Mouse (Mus musculus) adipocyte (in vitro differentiated cells): ENCODE results near the gene Pik3r1.

Experiments used
- DNase-seq: peaks from one replicate; pipeline ENCODE4 v3.0.0-alpha.2; 2016; ENCODE audit warnings: low spot score

Pik3r1 gene

DNA sequence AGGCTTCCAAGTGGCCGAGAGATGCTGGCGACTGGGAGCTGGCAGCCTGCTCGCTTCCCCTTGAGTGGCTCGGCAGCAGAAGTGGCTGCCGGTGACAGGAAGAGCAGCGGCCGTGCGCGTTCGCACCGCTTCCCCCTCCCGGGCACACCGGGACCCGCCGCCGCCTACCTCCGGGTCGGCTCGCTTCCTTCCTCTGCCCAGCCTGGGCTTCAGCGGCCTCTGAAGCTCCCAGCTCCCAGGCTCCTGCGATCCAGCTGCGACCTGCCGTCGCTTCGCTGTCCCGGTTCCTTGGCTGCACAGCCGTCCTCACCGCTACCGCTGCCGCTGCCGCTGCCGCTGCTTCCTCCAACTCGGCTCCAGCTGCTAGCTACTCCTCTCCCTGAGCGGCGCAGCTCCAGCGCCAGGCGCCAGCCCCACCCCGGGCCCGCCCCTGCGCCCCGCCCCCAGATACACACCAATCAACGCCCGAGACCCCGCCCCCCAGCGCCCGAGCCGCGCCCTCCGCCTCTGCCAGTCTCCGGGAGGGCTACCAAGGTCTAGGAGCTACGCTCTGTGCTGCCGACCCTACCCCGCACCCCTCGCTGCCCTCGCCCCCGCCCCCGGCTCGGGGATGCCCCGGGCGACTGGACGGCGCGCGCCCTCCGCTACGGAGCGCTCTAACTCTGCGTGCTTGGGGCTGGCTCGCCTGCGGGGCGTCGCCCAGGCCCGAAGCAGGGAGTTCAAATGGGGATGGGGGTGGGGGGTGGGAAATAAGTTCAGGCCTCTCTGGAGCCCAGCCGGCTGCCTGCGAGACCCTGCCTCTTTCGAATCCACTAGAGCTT lies at the start of gene Pik3r1:
Gene Pik3r1, minus strand, starts transcription at position 409 of the 821 bp plus-strand sequence.
- DNase-seq, result peak; percentile 95

DNA sequence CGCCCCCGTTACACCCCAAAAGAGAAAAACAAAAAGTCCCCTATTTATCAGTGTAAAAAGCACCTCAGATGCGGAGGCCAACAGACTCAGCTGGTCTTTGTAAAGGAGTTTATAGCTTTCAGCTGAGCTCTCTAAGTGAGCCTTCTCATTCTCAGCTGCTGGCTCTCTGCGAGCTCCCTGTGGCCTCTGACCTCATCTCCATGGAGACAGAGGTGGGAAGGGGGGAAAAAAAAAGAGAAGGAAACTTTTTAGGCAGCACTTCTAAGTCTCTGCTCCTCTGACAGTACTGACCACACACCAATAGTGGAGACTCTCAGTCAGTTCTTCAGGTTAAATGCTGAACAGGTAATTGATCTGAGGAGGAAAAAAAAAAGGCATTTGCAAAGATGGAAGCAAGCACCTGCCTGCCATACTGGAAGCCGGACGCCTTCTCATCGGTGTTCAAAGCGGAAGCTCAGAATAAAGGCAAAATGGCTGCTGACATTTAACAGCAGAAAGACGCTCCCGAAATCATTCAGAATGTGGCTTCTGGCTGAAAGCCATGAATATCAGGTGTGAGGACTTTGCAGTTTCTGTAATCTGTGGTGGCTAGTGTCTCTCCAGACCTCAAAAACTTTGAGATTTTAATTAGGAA lies 45.4 kb upstream of the Pik3r1 start:
- DNase-seq, result peak; percentile 32

DNA sequence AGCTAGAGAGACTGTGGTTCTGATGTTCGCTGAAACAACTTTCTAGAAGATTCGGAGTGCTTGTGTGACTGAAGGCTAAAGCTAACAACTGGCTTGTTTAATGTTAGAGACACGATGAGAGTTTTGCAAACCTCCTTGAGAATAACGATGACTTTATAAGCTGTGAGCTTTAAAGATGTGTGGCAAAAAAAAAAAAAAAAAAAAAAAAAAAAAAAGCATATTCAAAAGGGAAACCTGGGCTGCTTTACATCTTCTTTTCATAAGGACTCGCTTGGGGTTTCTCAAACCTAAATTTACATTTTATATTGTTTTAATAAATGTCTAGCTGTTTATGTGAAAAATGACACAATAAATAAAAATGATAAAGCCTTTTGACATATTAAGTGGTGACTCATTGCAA lies 44.3 kb upstream of the Pik3r1 start:
- no peak for DNase-seq

DNA sequence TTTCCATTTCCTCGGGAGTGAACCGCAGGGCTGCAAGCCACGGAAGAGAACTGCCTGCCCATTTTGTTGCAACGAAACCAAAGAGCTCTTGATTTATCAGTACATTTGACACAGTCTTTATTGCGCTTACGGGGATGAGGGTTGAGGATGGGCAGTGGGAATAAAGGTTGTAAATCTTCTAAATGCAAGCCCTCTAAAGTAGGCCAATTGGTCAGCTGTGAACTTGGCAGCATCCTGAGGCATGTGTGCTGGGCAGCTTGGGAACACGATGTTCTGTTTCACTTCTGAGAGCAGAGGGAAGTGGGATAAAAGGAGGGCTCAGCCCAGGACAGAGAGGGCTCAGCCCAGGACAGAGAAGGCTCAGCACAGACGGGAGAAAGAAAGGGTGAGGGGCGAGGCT lies 43.9 kb upstream of the Pik3r1 start:
- peak; percentile 95 for DNase-seq

DNA sequence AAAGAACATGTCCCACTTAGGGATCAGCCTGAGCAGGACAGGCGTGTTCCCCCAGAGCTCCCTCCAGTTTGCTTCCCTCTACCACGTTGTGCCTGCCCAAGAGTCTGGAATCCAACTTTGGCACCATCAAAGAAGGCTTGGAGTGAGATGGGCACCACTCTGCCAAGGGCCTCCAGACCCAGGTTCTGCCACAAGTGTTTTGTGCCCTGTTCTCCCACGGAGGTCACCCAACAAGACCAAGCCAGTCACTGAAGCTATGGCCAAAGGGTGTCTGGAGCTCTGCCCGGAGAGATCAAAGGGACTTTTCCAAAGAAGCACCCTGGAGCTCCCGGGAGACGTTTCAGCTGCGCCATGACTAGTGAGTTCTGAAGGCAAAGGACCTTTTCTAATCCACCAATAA lies 42.6 kb upstream of the Pik3r1 start:
- peak; percentile 59 for DNase-seq

DNA sequence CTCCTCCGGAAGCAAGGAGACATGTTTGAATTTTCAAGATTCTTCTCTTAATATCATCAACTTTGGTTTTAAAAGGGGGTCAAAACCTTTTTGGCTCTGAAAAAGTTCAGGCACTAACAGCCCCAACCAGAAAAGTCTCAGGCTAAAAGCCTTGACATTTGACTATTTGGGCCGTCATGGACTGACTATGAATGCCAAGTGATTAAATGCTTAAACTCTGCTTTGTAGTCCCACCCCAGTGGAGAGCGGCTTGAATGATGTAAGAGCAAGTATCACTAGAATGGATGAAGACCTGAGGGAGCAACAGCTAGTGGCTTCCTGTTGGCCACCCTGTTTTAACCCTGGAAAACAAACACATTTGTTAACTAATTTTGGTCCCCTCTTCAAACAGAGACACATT lies 41.8 kb upstream of the Pik3r1 start:
- DNase-seq, result no peak

DNA sequence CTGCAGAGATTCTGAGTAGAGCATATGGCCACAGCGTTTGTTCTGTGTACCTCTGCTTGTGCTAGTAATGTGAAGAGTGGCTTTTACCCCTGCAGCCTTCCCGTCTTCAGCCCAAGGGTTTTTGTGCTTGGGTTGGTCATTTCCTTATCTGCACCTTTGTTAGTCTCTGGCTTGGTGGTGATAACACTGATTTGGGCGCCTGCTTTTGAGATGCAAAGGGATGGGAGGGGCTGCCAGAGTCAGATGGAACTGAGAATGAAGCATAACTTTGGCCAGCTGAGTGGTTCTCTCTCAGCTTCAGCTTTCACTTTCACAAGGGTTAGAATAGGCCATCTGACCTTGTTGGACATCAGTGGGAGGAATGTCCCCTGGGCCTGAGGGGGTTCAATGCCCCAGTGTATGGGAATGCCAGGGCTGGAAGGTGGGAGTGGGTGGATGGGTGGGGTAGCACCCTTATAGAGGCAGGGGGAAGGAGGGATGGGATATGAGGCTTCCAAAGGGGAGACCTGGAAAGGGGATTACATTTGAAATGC lies 37.6 kb upstream of the Pik3r1 start:
- no peak for DNase-seq

DNA sequence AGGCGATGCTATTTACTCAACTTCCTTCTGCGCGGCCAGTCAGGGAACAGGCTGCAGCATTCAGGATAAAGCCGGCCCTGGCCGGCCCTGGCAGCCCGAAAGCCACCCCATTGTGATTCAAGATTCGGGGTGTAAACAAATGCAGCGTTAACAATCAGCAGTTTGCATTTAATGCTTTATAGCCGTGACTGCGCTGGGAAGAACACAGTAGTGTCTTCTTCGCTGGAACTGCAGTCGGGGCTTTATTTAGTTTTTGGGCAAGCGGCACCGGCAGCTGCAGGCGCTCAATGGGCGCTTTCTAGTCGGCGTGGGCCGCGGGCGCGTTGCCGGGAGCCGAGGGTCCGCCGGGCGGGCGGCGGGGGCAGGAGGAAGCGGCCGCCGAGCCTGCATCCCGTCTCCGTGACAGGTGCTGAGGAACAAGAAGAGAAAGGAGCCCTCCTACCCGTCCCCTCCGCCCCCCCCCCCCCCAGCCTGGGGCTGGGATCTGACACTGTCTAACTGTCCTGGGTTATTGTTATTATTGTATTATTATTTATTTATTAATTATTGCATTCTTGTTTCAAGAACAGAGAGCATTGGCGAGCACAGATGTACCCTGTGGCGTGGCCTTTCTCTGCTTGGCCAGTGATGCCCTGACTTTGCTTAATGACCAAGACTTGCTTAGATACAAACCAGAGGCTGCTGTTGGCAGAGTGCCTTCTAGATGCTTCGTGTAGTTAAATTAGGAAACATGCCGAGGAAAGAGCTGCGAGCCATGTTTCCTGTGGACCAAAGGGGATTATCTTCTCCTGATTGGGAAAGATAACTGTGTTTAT lies 33.6 kb upstream of the Pik3r1 start:
- peak; percentile 21 for DNase-seq

DNA sequence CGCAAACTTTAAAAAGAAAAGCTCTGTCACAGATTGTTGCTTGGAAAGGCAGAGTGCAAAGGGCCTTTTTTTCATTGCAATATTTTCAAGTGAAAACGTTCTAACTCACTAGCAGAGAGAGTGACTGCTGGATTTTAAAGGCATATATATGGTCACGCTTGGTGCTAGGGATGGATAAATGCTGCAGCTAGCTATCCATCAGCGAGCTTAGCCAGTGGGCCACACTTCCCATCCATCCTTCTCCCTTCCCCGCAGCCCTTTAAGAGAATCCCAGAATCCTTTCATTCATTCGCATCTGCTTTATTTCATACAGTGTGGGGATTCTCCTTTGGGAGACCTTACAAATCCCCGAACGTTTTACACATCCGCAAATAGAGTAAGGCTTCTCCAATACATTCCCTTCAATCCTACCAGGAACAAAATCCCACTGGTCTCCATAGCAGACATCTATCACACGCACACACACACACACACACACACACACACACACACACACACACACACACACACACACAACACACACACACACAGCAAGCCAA lies 32.9 kb upstream of the Pik3r1 start:
- no peak for DNase-seq

DNA sequence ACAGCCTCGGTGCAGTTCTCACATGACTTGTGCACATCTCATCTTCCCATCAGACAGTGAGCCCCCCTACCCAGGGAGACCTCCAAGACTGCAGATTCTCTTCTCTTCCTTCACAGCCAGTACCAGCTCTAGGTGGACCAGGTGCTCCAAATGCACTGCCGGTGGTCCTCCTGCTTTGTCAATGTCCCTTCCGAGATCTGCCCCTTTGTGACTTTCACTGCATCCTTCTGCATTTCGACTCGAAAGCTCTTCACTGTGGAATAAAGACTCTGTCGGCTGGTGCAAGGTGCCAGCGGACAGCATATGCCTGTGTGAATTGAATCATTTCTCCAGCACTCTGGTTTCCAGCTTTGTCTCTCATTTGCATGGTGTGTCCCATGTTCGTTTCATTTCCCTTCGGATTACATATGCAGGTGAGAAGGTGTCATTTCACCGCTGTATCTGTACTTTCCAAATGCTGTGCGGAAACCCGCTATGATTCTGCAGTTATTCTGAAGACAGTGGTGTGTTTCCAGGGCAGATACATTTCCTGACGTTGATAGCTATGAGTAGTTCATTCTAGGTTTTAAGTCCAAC lies 32.1 kb upstream of the Pik3r1 start:
- no peak for DNase-seq

DNA sequence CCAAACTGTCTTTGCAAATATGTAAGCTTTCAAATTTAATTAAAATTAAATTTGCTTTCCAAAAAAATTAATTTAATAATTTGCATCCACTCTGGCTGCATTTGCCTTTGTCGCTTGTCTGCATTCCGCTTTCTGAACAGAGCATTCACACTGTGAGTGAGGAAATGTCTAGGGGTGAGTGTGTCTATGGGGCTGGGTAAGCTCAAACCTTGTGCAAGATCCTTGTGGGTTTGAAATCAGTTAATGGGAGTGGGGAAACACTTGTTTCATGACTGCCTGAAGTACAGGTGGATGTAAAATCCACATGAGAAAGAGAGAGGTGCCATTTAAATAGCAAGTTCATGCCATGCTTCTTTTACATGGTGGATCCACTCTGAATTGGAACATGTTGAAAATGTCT lies 31.3 kb upstream of the Pik3r1 start:
- no peak for DNase-seq

DNA sequence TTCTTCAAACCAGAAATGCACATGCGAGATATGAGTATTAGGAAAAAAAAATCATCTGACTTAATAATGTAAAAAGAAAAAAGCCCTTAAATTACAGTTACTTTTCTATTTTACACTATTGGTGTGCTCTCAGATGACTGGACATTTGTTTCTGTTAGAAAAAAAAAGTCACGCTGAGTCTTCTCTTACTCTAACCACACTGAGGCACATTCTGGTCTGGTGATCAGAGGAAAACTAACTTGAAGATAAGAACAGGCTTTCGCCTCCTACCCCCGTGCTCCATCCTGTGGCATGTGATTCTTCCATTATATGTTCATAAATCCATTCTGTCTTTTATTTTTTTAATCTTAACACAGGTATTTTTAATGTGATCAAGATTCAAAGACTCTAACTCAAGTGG lies 30.5 kb upstream of the Pik3r1 start:
- no peak for DNase-seq

DNA sequence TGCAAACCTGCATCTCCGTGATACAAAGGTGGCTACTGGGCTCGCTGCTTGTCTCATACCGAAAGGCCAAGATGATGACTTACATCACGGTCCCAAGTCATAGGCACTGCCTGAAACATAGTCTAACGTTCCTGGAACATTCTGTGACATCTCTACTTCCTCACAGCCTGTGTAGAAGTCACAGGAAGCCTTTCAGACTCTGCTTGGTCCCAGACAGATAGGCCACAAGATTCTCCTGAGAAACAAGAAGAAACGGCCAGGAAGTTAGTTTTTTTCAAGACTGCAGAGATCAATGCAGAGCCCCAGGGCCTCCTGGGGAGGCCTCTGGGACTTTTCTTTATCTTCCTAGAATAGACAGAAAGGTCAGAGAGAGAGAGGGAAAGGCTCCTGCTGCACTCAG lies 29.0 kb upstream of the Pik3r1 start:
- no peak for DNase-seq

DNA sequence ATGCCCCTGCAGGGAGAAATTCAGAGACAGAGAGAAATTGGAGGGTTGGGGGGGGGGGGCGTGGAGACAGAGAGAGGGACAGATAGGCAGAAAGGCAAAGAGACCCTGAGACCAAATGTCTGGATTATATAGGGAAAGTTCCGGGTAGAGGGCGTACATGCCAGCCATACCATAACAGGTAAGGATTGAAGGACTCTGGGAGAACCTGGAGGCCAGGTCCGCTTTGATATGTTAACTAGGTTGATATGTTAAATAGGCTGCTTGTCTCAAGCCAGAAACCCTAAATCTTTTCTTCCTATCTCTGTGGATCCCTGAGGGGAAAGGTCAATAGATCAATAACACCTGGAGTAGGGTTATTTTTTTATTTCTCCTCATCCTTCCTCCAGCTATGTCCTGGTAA lies 17.7 kb upstream of the Pik3r1 start:
- no peak for DNase-seq

DNA sequence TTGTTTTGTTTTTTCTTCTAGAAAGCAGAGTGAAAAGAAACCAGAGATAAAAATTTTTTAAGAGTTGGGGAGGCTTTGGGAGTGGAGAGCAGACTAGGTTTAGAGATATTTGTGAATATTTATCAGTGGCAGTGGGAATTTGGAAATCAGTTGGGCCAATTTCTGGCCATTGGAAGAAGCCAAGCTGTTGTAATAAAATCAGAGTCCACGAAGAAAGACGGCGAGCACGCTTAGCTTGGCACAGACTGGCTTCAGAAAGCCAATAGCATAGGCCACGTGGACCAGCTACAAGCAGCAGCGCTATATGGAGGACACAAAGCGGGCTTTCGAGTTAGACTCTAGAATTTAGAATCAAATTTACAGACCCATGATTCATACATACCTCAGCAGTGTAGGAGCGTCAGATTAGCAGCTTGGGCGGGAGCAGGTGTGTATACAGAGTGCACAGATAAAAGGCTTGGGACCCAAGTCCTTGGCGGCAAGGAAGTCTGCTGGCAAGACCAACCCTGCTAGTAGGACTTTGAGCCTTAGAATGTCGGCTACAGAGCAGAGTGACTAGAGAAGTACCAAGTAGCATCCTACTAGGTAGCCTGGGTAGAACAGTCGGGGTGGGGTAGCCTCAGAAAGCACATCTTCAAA lies 16.8 kb upstream of the Pik3r1 start:
- DNase-seq, result no peak

DNA sequence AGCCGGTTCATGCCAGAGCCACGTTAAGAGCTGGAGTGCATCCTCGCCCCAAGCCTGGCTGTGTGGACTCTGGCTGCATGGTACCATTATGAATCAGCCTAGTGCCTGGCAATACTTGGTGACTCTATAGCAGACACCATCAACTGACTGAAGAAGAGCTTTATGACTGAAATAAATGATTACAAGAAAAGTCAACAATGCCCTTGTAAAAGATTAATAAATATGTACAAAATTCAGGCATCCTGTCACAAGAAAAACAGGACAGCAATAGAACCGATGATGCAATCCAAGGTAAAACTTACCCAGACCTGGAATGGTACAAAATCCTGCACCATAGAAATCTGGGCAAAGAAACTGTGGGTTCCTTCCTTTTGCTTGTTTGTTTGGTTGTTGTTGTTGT lies 11.0 kb upstream of the Pik3r1 start:
- no peak for DNase-seq

DNA sequence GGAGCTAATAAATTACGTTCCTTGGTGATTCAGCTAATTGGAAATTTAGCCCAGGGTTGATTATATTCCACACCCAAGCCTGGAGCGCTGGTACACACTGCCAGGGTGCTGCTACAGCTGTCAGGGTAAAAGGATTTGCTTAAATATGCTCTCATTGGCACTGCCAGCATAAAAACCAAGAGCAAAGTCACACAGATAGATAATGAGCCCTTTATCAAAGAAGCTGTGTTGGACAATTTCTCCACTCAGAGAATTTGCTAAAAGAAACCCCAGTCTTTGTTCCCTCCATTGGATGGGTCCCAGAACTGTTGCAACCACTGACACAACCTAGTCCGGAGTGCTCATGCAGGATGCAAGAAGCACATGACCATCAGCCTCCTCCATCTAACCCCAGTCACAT lies 9.8 kb upstream of the Pik3r1 start:
- no peak for DNase-seq

DNA sequence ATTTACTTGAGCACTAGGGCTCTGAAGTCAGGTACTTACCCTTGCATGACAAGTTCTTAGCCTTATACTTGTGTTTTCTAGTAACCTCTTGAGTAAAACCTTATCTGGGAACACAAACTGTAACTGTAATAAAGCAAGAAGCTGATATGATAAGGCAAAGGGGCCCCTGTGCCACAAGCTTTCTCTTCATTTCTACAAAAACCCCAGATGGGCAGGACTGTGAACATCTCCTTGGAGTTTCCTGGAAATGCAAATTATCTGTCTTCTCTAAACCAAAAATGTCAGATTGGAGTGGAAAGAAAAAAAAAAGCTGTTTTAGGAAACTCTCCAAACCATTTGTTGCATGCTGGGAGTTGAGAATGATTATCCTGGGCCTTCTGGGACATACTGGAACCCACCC lies 3.1 kb upstream of the Pik3r1 start:
- DNase-seq, result no peak

DNA sequence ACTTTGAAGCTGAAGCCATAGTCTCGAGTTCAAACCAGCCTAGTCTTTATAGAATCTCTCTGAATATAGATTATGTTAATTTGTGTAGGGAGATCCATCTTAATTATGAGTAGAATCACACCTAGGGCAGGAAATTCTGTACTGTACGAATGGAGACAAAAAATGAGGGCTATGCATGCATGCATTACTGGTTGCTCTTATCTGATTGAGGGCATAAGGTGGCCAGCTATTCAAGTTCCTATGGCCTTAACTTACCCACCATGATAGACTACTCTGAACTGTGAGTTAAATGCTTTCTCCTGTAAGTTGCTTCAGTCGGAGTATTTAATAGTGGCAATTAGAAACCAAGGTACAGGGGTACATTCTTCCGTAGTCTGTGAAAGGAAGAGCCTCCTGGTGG lies 1.9 kb upstream of the Pik3r1 start:
- no peak for DNase-seq

DNA sequence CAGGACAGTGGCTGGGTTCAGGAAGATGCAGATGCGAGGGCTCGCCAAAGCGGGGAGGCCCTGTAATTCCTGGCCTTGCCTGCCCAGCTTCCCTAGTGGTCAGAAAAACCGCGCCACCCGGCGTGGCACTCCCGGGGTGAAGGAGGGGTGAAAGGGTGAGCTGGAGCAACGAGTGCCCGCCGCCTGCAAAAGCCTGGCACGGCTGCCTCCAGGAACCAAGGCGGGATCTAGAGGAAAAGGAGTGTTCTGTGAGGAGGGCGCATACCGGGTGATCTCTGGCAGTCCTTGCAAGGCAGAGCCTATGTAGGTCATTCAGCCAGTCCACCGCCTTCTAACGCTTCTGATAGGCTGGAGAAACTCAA lies 594 bp upstream of the Pik3r1 start:
- DNase-seq, result peak; percentile 85

DNA sequence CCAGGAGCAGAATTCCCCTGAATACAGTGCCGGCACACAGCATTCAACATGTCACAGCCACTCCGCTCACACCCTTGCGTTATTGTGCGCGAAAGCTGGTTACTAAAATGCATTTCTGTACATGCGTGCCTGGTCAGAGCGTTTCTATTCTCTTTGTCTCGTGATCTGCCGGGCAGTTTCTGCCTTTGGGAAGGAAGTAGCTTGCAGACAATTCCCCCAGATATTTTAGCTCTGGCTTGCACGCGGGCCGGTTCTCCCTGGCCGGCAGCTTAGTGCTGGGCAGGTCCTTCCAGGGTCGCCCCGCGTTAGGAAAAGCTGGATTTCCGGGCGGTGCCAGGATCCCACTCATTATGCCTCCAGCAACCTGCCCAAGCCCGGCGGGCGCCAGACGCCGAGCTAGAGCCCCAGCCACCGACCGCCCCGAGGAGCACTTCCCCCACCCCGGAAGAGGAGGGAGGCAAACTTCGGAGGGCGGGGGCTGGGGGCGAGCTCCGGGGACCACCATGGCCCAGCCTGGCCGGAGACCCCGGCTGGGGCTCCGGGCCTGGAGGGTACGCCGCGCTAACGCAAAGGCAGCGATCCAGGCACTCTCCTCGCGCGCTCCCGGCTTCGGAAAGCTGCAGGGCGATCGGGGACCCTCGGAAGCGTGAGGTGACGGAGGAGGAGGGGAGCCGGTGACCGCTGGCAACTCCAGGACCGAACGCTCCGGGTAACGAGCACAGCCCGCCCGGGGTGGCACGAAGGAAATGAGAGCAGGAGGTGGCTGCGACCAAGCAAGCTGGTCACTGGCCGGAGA lies 806 bp downstream of the Pik3r1 start:
- DNase-seq, result no peak
